Mouse (Mus musculus) myocyte (in vitro differentiated cells): ENCODE results near the gene Cpvl.

Experiments used
- CEBPB ChIP-seq: IDR thresholded peaks from 2 replicates; pipeline ENCODE4 v1.6.1; 2011; ENCODE audit warnings: mild to moderate bottlenecking, moderate library complexity; ENCODE audit not compliant: poor library complexity, insufficient read depth, severe bottlenecking
- E2F4 ChIP-seq: IDR thresholded peaks from one replicate; pipeline ENCODE4 v1.6.1; 2011; ENCODE audit warnings: mild to moderate bottlenecking, control low read depth, moderate library complexity; ENCODE audit not compliant: insufficient read depth
- MAX ChIP-seq: IDR thresholded peaks from one replicate; pipeline ENCODE4 v1.6.1; 2011; ENCODE audit warnings: low read depth, mild to moderate bottlenecking, control low read depth
- MYOD1 ChIP-seq, 3 experiments: IDR thresholded peaks; one replicate each; pipeline ENCODE4 v1.6.1; 2011; ENCODE audit warnings: control low read depth in 2 of 3, low read depth in 2 of 3, mild to moderate bottlenecking in 2 of 3, moderate library complexity in 1 of 3; ENCODE audit not compliant: insufficient read length in 2 of 3, control insufficient read depth in 1 of 3
- MYOG ChIP-seq, 3 experiments: IDR thresholded peaks; one replicate each; pipeline ENCODE4 v1.6.1; 2011; ENCODE audit warnings: control low read depth in 2 of 3, low read depth in 2 of 3, mild to moderate bottlenecking in 2 of 3; ENCODE audit not compliant: insufficient read length in 2 of 3, control insufficient read depth in 1 of 3, insufficient read depth in 1 of 3
- POLR2A ChIP-seq: IDR thresholded peaks from one replicate; pipeline ENCODE4 v1.6.1; 2011; ENCODE audit warnings: low read depth, mild to moderate bottlenecking, control low read depth, moderate library complexity; ENCODE audit not compliant: insufficient read length
- POLR2AphosphoS2 ChIP-seq: IDR thresholded peaks from one replicate; pipeline ENCODE4 v1.6.1; 2011; ENCODE audit warnings: low read depth, control low read depth; ENCODE audit not compliant: insufficient read length
- REST ChIP-seq: IDR thresholded peaks from one replicate; pipeline ENCODE4 v1.6.1; 2011; ENCODE audit warnings: mild to moderate bottlenecking, control low read depth, moderate library complexity; ENCODE audit not compliant: insufficient read depth, insufficient read length
- USF1 ChIP-seq: IDR thresholded peaks from one replicate; pipeline ENCODE4 v1.6.1; 2011; ENCODE audit warnings: low read depth, mild to moderate bottlenecking, control low read depth, moderate library complexity

- no peak for TF ChIP-seq E2F4
- TF ChIP-seq POLR2AphosphoS2 = no peak
- TF ChIP-seq POLR2A = no peak
- TF ChIP-seq CEBPB = no peak
- no peak for TF ChIP-seq USF1
- TF ChIP-seq MYOG (IDR thresholded peaks at IDR 0.05; ENCODE audit: control insufficient read depth in 1 of 3, insufficient read depth in 1 of 3, insufficient read length in 2 of 3, low read depth in 2 of 3) = no peak
- TF ChIP-seq REST = no peak
- no peak for TF ChIP-seq MYOD1 (IDR thresholded peaks at IDR 0.05; ENCODE audit: control insufficient read depth in 1 of 3, insufficient read length in 2 of 3, low read depth in 2 of 3)
- no peak for TF ChIP-seq MAX
Measured at GRCm38 (mm10) chr6:53962006-53962405, 16.5 kb downstream of the Cpvl start.
